Mouse (Mus musculus): Measurements from ENCODE around the gene Zfyve1. TPM values are rescaled to one million over a fixed set of nuclear protein-coding genes. Genes with fewer than 3 reads are reported as not detected.

The Zfyve1 gene
- polyA plus RNA-seq, 1 experiment, result 35.0 TPM

DNA sequence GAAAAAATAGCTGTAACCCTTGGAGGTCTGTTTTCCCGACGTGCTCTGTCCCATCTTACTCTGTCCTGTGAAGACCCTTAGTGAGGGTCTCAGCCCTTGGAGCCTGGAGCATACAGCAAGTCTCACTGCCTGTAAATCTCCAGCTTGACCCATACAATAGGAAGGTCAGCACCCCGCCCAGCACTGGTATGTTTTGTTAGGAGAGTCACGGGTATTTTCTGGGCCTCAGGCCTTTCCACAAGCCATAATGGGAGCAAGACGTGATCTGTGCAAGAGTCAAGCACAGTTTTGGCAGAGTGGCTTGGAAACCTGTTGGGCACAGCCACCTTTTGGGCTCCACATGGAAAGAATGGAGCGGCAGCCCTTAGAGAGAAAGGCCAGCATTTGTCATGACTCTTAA is 69.2 kb downstream of the Zfyve1 start:
- peaks cover 10% of the 10 kb centered on the region; the same call in 1 of the 2 replicates for H3K4me1 ChIP-seq (ENCODE audit: control insufficient read depth, insufficient read depth, low read length)
- no peak for TF ChIP-seq POLR2A (IDR thresholded peaks at IDR 0.05; ENCODE audit: borderline replicate concordance, low read depth, low read length)
- no peak for TF ChIP-seq CTCF (IDR thresholded peaks at IDR 0.05; ENCODE audit: low read depth, low read length)
- no peak overlapping the region for H3K27ac ChIP-seq (ENCODE audit: insufficient read depth, low read depth, low read length)
- no peak overlapping the region for H3K4me3 ChIP-seq (ENCODE audit: insufficient read depth, low read length)

DNA sequence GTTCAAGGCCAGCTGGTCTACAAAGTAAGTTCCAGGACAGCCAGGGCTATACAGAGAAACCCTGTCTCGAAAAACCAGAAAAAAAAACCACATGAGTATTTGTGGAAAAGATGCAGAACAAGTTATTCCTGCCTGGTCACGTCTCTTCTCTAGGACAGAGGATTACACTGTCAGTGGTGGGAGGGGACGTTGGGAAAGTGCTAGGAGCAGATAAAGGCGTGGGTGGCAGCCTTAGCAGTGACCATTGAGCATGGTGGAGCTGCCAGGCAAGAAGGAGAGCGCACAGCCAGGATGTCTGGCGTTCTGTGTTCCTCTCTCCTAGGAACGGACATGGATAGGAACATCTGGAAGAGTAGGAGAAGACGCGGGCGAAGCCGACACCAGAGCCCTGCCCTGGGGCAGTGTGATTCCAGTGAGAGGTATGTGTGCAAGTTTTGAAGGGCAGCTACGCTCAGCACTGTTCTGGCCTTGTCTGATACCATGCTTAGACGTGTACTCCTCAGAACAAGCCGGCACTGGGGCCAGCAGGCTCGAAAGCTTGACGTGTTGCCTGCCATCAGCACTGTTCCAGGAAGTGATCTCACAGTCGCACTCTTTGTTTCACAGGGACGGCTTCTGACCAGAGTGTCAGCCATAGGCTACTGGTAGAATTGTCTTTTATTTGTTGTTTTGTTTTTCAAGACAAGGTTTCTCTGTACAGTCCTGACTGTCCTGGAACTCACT is 71.0 kb downstream of the Zfyve1 start:
- Histone ChIP-seq H3K4me1 (ENCODE audit: control insufficient read depth, insufficient read depth, low read length) (peaks cover 15% of the 10 kb centered on the region), H3K4me3 (ENCODE audit: insufficient read depth, low read length) (no peak overlapping the region), H3K27ac (ENCODE audit: insufficient read depth, low read depth, low read length) (no peak overlapping the region)
- no peak for TF ChIP-seq CTCF (IDR thresholded peaks at IDR 0.05; ENCODE audit: low read depth, low read length)
- TF ChIP-seq POLR2A (IDR thresholded peaks at IDR 0.05; ENCODE audit: borderline replicate concordance, low read depth, low read length), result no peak

DNA sequence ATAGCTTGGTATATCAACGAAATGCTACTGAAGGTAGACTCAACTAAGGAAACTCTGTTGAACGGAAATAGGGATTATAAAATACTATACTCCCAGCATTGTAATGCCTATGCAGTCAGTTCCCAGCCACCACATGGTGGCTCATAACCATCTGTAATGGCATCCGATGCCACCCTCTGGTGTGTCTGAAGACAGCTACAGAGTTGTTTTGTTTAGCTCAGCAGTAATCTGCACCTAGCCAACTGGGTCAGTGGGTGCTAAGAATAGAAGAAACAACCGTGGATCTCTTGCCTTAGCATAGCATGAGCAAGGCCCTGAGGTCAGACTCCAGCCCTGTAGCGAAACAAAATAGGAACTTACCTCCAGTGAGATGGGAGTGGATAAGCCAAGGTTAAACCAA is 72.7 kb downstream of the Zfyve1 start:
- peaks cover 11% of the 10 kb centered on the region for H3K4me1 ChIP-seq (ENCODE audit: control insufficient read depth, insufficient read depth, low read length)
- no peak overlapping the region for H3K4me3 ChIP-seq (ENCODE audit: insufficient read depth, low read length)
- no peak for TF ChIP-seq CTCF (IDR thresholded peaks at IDR 0.05; ENCODE audit: low read depth, low read length)
- TF ChIP-seq POLR2A (IDR thresholded peaks at IDR 0.05; ENCODE audit: borderline replicate concordance, low read depth, low read length), result no peak
- no peak overlapping the region for H3K27ac ChIP-seq (ENCODE audit: insufficient read depth, low read depth, low read length)

DNA sequence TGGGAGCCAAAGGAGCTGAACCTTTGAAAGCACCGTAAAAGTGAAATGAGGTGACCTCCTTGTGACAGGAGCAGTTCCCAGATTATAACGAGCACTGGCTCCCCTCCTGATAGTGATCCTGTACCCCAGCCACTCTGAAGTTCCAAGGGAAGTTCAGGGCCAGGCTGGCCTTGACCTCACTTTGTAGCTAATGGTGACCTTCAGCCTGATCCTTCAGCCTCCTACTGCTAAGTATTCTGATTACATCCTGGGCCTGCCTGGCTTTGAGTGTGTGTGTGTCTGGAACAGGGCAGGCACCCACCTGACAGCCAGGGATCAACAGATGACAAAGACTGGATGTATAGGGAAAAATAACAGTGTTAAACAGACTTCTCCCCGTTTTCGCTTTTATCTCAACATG is 73.1 kb downstream of the Zfyve1 start:
- peaks cover 11% of the 10 kb centered on the region for H3K4me1 ChIP-seq (ENCODE audit: control insufficient read depth, insufficient read depth, low read length)
- TF ChIP-seq POLR2A (IDR thresholded peaks at IDR 0.05; ENCODE audit: borderline replicate concordance, low read depth, low read length) (no peak), CTCF (IDR thresholded peaks at IDR 0.05; ENCODE audit: low read depth, low read length) (no peak)
- H3K27ac ChIP-seq (ENCODE audit: insufficient read depth, low read depth, low read length), result no peak overlapping the region
- H3K4me3 ChIP-seq (ENCODE audit: insufficient read depth, low read length), result no peak overlapping the region

DNA sequence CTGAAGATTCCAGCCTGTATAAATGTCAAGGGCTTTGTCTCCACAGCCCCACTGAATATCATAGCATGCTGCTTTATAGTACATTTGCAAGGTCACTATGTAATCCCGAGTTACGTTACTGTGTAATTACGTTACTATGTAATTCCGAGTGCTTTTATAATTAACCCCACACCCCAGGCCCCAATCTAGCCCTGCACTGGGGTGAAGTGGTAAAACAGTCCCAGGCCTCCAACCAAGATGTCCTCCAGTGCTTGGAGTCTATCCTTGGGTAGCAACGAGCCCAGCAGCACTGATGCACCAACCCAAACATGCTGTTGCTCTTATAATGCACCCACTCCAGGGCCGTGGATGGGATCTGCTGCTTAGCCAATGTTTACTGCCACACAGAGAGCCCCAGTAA is 74.0 kb downstream of the Zfyve1 start:
- no peak overlapping the region for H3K4me3 ChIP-seq (ENCODE audit: insufficient read depth, low read length)
- no peak overlapping the region for H3K27ac ChIP-seq (ENCODE audit: insufficient read depth, low read depth, low read length)
- TF ChIP-seq POLR2A (IDR thresholded peaks at IDR 0.05; ENCODE audit: borderline replicate concordance, low read depth, low read length), result no peak
- no peak for TF ChIP-seq CTCF (IDR thresholded peaks at IDR 0.05; ENCODE audit: low read depth, low read length)
- peaks cover 11% of the 10 kb centered on the region for H3K4me1 ChIP-seq (ENCODE audit: control insufficient read depth, insufficient read depth, low read length)

DNA sequence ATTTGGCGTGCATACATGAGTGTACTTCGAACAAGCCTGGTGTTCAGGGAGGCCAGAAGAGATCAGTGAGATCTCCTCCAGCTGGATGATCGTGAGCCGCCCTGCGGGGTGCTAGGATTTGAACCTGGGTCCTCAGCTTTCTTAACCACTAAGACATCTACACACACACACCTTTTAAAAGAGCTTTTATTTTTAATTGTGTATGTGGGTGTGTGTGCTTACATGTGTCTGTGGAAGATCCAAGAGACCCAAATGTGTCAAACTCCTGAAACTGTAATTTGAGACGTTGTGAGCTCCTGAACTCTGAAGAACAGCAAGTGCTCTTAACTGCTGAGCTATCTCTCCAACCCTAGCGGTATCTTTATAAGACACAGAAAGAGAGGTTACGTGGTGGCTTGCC is 75.9 kb downstream of the Zfyve1 start:
- Histone ChIP-seq H3K4me3 (ENCODE audit: insufficient read depth, low read length) (peak overlapping the region; percentile 93), H3K4me1 (ENCODE audit: control insufficient read depth, insufficient read depth, low read length) (peaks cover 9% of the 10 kb centered on the region), H3K27ac (ENCODE audit: insufficient read depth, low read depth, low read length) (no peak overlapping the region)
- TF ChIP-seq POLR2A (IDR thresholded peaks at IDR 0.05; ENCODE audit: borderline replicate concordance, low read depth, low read length), result no peak
- no peak for TF ChIP-seq CTCF (IDR thresholded peaks at IDR 0.05; ENCODE audit: low read depth, low read length)

DNA sequence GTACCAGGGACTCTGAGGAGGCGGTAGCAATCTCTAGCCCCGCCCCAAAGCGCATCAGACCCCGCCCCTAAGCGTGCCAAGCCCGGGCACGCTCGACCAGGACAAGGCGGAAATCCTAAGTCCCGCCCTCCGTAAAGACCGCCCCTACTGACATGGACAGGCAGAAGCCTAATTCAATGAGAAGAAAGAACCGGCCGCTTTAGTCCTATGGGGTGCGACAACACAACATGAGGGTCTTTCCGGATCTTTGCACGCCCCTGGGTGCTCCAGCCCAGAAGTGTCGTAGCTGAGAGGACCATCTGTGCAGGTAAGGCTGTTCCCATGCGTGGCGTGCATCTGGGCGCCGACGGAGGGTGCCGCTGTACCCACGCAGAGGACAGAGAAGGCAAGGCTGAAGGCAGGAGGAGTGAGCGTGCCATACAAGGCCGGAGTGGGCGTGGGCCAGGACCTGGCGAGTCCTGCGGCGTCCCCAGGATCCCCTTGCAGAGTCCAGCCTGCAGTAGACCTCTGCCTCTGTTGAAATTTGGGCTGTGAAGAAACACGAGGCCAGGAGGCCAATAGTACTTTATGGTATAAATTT is 76.6 kb downstream of the Zfyve1 start, which contains the start of gene Dcaf4:
Gene Dcaf4 (plus strand): TSS at position 156 of the 580 bp plus-strand sequence.
- no peak for TF ChIP-seq POLR2A (IDR thresholded peaks at IDR 0.05; ENCODE audit: borderline replicate concordance, low read depth, low read length)
- TF ChIP-seq CTCF (IDR thresholded peaks at IDR 0.05; ENCODE audit: low read depth, low read length), result no peak
- peak within 1 kb of the TSS; percentile 93 for H3K4me3 ChIP-seq (ENCODE audit: insufficient read depth, low read length)
- H3K27ac ChIP-seq (ENCODE audit: insufficient read depth, low read depth, low read length), result peak within 1 kb of the TSS; percentile 23; the same call in 1 of the 2 replicates
- peaks cover 9% of the 10 kb centered on the region for H3K4me1 ChIP-seq (ENCODE audit: control insufficient read depth, insufficient read depth, low read length)

DNA sequence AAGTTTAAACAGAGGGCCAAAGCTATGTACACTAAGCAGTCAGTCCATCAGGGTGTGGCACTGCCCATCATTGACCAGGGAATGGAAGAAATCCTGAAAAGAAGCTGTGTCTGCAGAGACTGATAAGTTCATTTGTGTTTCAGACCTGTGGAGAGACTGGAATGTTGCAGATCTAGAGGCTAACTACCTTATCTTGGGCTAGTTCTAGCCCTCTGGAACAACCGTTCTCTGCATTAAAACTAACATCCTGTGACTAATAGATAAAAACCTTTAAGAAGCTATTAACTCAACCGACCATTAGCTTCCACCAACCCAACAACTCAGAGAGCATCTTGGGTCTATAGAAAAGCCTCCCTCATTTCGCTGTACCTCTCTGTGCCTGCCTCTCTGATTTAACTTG is 79.4 kb downstream of the Zfyve1 start:
- Histone ChIP-seq H3K4me1 (ENCODE audit: control insufficient read depth, insufficient read depth, low read length) (peaks cover 5% of the 10 kb centered on the region), H3K4me3 (ENCODE audit: insufficient read depth, low read length) (no peak overlapping the region), H3K27ac (ENCODE audit: insufficient read depth, low read depth, low read length) (no peak overlapping the region)
- TF ChIP-seq POLR2A (IDR thresholded peaks at IDR 0.05; ENCODE audit: borderline replicate concordance, low read depth, low read length) (no peak), CTCF (IDR thresholded peaks at IDR 0.05; ENCODE audit: low read depth, low read length) (no peak)

DNA sequence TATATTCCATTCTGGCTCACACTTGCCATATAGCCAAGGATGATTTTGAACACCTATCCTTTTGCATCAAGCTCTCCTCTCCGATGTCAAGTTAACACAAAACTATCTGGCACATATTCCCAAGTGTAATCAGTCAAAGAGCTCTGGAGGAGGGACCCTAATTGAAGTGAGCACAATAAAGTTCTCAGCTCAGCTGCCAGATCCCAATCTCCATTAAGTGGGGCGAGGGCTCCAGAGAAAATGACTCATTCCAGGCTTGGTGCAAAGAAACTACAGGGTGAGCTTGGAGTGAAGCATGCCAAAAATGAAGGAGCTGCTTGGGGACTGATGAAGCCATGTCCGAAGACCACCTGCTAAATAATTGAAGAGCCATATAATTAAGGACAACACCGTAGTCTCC is 82.8 kb downstream of the Zfyve1 start:
- TF ChIP-seq POLR2A (IDR thresholded peaks at IDR 0.05; ENCODE audit: borderline replicate concordance, low read depth, low read length), result no peak
- TF ChIP-seq CTCF (IDR thresholded peaks at IDR 0.05; ENCODE audit: low read depth, low read length), result no peak
- no peak overlapping the region for H3K27ac ChIP-seq (ENCODE audit: insufficient read depth, low read depth, low read length)
- no peaks in the 10 kb centered on the region for H3K4me1 ChIP-seq (ENCODE audit: control insufficient read depth, insufficient read depth, low read length)
- H3K4me3 ChIP-seq (ENCODE audit: insufficient read depth, low read length), result no peak overlapping the region

DNA sequence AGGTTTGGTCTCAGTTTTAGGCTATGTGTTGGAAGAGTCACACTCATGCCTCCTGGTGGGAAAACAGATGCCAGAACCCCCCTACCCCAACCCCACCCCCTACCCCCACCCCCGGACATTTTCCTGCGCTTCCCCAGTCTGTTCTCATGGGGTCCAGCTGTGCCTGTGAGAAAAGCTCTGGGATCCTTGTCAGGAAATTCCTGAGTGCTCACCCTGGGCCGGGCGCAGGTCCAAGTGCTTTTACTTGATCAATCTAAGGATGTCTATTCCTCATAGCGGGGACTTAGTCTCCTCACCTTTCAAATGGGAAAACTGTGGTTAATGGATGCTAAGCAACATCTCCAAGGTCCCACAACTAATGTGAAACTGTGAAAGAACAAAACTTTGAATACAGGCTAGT is 83.8 kb downstream of the Zfyve1 start:
- no peaks in the 10 kb centered on the region for H3K4me1 ChIP-seq (ENCODE audit: control insufficient read depth, insufficient read depth, low read length)
- H3K4me3 ChIP-seq (ENCODE audit: insufficient read depth, low read length), result no peak overlapping the region
- H3K27ac ChIP-seq (ENCODE audit: insufficient read depth, low read depth, low read length), result no peak overlapping the region
- no peak for TF ChIP-seq CTCF (IDR thresholded peaks at IDR 0.05; ENCODE audit: low read depth, low read length)
- no peak for TF ChIP-seq POLR2A (IDR thresholded peaks at IDR 0.05; ENCODE audit: borderline replicate concordance, low read depth, low read length)

Measured in bone marrow macrophage, adult 2 months (primary cell).